Mouse (Mus musculus) T-helper 1 cell (primary cell): ENCODE data around the gene Ppp3ca.

Experiments
- in situ Hi-C: fragments of 300-600 bp; cut with MboI, MseI; formaldehyde crosslinking; loops from one replicate; pipeline ENCODE4 v1.15.1; 2025; ENCODE audit warnings: high pct_unique_total_duplicates

The Ppp3ca gene

GRCm38 (mm10) chr3:136812162-136812561 lies 142.2 kb downstream of the Ppp3ca start:
- in situ Hi-C loops = no loop called here

GRCm38 (mm10) chr3:136812791-136813190 lies 142.9 kb downstream of the Ppp3ca start:
- in situ Hi-C loops = no loop called here

- in situ Hi-C loops = no loop called here
These were observed 144.0 kb downstream of the Ppp3ca start for GRCm38 (mm10) chr3:136813886-136814285.

GRCm38 (mm10) chr3:136814916-136815315 lies 145.0 kb downstream of the Ppp3ca start:
- in situ Hi-C loops = loop anchor here (5.0 kb wide), 1 partner anchor 48 kb away; no protein-coding TSS in a partner anchor

- in situ Hi-C loops = loop anchor here (5.0 kb wide), 1 partner anchor 49 kb away; no protein-coding TSS in a partner anchor
These were observed 146.4 kb downstream of the Ppp3ca start for GRCm38 (mm10) chr3:136816319-136816718.

- in situ Hi-C loops = loop anchor here (5.0 kb wide), 1 partner anchor 52 kb away; no protein-coding TSS in a partner anchor
These were observed 149.1 kb downstream of the Ppp3ca start for GRCm38 (mm10) chr3:136818997-136819396.

GRCm38 (mm10) chr3:136821039-136821438 lies 151.1 kb downstream of the Ppp3ca start:
- in situ Hi-C loops = no loop called here

- in situ Hi-C loops = no loop called here
These were observed 152.1 kb downstream of the Ppp3ca start for GRCm38 (mm10) chr3:136821993-136822392.

- in situ Hi-C loops = no loop called here
These were observed 152.5 kb downstream of the Ppp3ca start for GRCm38 (mm10) chr3:136822431-136822830.

- in situ Hi-C loops = no loop called here
These were observed 158.5 kb downstream of the Ppp3ca start for GRCm38 (mm10) chr3:136828451-136828850.

- in situ Hi-C loops = no loop called here
These were observed 159.2 kb downstream of the Ppp3ca start for GRCm38 (mm10) chr3:136829109-136829508.

GRCm38 (mm10) chr3:136830687-136831220 lies 160.8 kb downstream of the Ppp3ca start:
- in situ Hi-C loops = no loop called here

- in situ Hi-C loops = no loop called here
These were observed 163.2 kb downstream of the Ppp3ca start for GRCm38 (mm10) chr3:136833003-136833745.

GRCm38 (mm10) chr3:136833893-136834292 lies 164.0 kb downstream of the Ppp3ca start:
- in situ Hi-C loops = no loop called here

- in situ Hi-C loops = no loop called here
These were observed 165.9 kb downstream of the Ppp3ca start for GRCm38 (mm10) chr3:136835851-136836250.

- in situ Hi-C loops = no loop called here
These were observed 166.6 kb downstream of the Ppp3ca start for GRCm38 (mm10) chr3:136836319-136837193.

GRCm38 (mm10) chr3:136837589-136837988 lies 167.7 kb downstream of the Ppp3ca start:
- in situ Hi-C loops = no loop called here

- in situ Hi-C loops = no loop called here
These were observed 171.4 kb downstream of the Ppp3ca start for GRCm38 (mm10) chr3:136841282-136841681.

GRCm38 (mm10) chr3:136842384-136842783 lies 172.5 kb downstream of the Ppp3ca start:
- in situ Hi-C loops = no loop called here

GRCm38 (mm10) chr3:136843811-136844491 lies 174.0 kb downstream of the Ppp3ca start:
- in situ Hi-C loops = no loop called here

GRCm38 (mm10) chr3:136849035-136849434 lies 179.1 kb downstream of the Ppp3ca start:
- in situ Hi-C loops = no loop called here

GRCm38 (mm10) chr3:136852921-136853320 lies 183.0 kb downstream of the Ppp3ca start:
- in situ Hi-C loops = no loop called here
